Mouse (Mus musculus): ENCODE data around the gene Dnajc5. TPM values are rescaled to one million over a fixed set of nuclear protein-coding genes. Genes with fewer than 3 reads are reported as not detected.
"Not testable (repeated sequence)": the region's sequence is repeated elsewhere in the genome, so short reads cannot be mapped to it uniquely, and the experiment has no call there.

The Dnajc5 gene
- total RNA-seq (2021): 100 to 1,000 TPM; 299 to 304 TPM
- long read RNA-seq, experiment 1, full-length matches to known transcripts: 160 of 268 reads
- long read RNA-seq, experiment 1, partial matches to known transcripts: 10 of 268 reads
- long read RNA-seq, experiment 1, other reads (novel, unspliced or antisense): 98 of 268 reads
- long read RNA-seq, experiment 2, full-length matches to known transcripts: 96 of 175 reads
- long read RNA-seq, experiment 2, partial matches to known transcripts: 6 of 175 reads
- long read RNA-seq, experiment 2, other reads (novel, unspliced or antisense): 73 of 175 reads

GRCm38 (mm10) chr2:181520118-181520935 lies at the start of gene Dnajc5:
Gene Dnajc5, plus strand, starts transcription at chr2:181520485.
- DNase-seq (ENCODE audit: low spot score in 2 of 2): peak; percentile 96 to 99

- no peak for DNase-seq (ENCODE audit: low spot score in 2 of 2)
Observed at GRCm38 (mm10) chr2:181471246-181471645, 49.0 kb upstream of the Dnajc5 start.

GRCm38 (mm10) chr2:181472256-181472827 lies 47.9 kb upstream of the Dnajc5 start:
- DNase-seq (ENCODE audit: low spot score in 2 of 2): peak; percentile 25 to 30

- DNase-seq (ENCODE audit: low spot score in 2 of 2): no peak
Observed at GRCm38 (mm10) chr2:181483120-181483519, 37.2 kb upstream of the Dnajc5 start.

- DNase-seq (ENCODE audit: low spot score in 2 of 2): no peak
Observed at GRCm38 (mm10) chr2:181483562-181484318, 36.5 kb upstream of the Dnajc5 start.

DNA sequence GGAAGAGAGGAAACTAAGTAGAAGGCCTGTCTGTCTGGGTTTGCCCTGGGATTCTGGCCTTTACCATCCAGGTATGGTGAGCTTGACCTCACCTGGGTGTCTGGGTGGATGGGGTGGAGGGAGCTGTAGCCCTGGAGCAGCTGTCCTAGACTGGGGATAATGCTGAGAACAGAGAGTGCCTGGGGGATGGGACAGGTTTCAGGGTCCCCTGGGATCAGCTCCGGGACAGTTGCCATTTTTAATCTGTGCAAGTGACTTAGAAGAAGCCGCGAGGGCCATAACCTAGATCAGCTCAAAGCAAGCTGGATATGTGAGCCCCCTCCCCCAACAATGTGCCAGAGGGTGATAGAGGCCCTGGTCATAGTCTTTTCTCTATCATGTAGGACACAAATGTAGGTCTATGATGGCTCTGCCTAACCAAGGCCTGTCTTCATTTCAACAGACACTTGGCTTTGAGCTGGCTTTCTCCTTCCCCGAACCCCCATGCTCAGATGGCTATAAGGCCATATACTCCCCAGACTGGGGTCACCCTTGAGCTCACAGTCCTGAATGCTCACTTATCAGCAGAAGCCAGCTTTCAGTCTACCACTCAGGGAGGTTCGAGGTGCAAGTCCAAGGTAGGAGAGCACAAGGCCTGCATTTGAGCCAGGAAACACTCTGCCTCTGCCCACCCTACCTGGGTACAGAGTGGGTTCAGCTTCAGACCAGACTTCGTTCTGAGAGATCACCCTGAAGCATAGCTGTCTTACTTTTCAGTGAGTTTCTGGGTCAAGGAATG lies 35.6 kb upstream of the Dnajc5 start:
- no peak for DNase-seq (ENCODE audit: low spot score in 2 of 2)

- no peak for DNase-seq (ENCODE audit: low spot score in 2 of 2)
Observed at GRCm38 (mm10) chr2:181485741-181486140, 34.5 kb upstream of the Dnajc5 start.

- DNase-seq (ENCODE audit: low spot score in 2 of 2): no peak
Observed at GRCm38 (mm10) chr2:181487338-181488277, 32.7 kb upstream of the Dnajc5 start.

GRCm38 (mm10) chr2:181491432-181492205 lies 28.7 kb upstream of the Dnajc5 start:
- DNase-seq (ENCODE audit: low spot score in 2 of 2): no peak

- no peak for DNase-seq (ENCODE audit: low spot score in 2 of 2)
Observed at GRCm38 (mm10) chr2:181492206-181492605, 28.1 kb upstream of the Dnajc5 start.

DNA sequence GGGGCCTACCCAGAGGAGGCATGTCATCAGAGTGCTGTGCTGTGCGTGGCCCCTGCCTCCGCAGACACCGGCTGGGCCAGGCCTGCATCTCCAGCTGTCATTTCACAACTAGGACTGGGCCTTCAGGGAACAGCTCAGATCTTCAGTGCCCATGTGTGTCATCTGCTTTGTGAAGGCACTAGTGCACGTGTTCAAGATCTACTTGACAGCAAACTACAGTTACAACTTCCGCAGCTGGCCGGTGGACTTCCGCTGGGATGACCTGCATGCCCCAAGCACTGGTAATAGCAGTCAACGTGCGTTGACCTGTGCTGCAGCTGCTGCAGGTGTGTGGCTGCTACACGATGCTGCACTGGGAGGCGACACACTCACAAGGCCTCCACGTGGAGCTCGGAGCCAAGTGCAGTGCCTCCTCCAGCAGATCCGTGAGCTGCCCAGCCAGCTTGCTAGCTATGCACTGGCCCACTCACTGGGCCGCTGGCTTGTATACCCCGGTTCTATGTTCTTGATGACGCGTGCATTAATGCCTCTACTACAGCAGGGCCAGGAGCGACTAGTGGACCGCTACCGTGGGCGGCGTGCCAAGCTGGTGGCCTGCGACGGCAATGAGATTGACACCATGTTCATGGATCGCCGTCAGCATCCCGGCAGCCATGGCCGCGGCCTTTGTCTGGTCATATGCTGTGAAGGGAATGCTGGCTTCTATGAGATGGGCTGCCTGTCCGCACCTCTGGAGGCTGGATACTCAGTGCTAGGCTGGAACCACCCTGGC lies 26.9 kb upstream of the Dnajc5 start, which contains the start of gene Abhd16b:
TSS of gene Abhd16b (plus strand) at position 51 of the 772 bp plus-strand sequence.
- no peak for DNase-seq (ENCODE audit: low spot score in 2 of 2)

DNA sequence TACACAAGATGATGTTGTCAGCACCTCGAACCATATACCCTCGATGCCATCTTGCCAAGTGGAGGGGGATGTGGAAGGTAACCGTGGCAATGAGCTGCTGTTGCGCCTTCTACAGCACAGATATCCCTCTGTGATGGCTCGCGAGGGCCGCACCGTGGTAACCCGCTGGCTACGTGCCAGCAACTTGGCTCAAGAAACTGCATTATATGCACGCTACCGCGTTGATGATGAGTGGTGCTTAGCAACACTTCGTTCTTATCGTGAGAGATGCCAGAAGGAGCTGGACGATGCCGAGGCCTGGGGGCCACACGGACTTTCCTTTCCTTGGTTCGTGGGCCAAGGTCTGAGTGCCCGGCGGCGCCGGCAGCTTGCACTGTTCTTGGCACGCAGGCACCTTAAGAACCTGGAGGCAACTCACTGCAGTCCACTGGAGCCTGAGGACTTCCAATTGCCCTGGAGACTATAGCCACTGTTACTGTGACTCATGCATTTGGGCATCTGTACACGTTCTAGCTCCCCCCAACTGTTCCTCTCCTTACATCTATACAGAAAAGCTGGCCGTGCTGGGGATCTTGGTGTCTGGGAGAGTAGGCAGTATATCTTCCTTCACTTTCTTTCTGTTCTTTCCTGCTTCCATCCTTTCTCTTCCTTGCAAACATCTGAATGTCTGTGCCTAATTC lies 25.9 kb upstream of the Dnajc5 start:
- no peak for DNase-seq (ENCODE audit: low spot score in 2 of 2)

GRCm38 (mm10) chr2:181495845-181496244 lies 24.4 kb upstream of the Dnajc5 start:
- not testable (repeated sequence) for DNase-seq (ENCODE audit: low spot score in 2 of 2)

DNA sequence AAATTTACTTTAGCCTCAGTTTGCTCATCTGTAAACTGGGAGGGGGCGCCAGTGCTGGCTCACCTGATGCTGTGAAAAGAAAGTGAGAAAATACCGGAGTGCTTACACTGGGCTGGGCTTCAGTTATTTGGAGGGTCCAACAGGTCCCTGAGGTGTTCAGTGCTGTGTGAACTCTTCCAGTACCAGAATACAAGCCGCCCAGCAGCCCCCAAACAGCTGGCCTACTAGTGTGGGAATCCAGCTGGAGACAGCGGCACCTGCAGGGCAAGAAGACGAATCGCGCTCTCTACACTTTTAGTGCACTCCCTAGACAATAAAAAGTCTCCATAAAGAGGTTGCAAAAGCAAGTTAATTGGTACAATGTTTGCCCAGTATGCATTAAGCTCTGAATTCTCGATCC lies 24.0 kb upstream of the Dnajc5 start:
- peak; percentile 45 to 59 for DNase-seq (ENCODE audit: low spot score in 2 of 2)

DNA sequence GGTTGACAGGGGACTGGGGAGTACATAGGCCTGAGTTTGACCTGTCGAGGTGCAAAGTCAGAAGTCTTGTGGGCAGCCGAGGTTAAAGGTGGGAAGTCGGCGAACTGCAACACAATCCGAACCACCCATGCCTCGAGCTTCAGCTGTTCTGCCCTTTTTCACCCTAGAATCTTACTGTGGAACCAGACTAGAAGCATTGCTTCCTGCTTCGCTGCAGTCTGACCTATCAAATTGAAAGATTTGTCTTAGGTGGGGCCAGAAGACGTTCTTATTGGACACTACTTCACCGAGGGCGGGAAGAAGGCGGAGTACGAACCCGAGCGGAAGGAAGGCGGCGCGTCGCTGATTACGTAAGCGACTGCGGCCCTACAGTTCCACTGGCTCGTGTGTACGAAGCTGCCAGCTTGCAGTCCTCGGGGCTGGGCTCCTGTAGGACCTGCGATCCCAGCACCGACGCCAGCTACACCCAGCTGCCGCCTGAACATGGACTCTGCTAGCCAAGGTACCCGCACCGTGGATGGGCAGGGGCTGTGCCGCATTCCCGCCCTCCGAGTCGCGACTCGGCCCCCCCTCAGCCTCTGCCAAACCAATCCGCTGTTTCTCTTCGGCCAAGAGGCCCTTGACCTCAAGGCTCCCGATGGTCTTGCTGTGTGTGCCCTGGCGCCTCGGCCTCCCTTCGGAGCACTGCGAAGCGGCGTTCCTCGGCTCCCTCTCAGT lies 23.3 kb upstream of the Dnajc5 start, which contains the start of gene Tpd52l2:
TSS of gene Tpd52l2 (plus strand) at position 312 of the 717 bp plus-strand sequence.
- DNase-seq (ENCODE audit: low spot score in 2 of 2): peak; percentile 89 to 94

DNA sequence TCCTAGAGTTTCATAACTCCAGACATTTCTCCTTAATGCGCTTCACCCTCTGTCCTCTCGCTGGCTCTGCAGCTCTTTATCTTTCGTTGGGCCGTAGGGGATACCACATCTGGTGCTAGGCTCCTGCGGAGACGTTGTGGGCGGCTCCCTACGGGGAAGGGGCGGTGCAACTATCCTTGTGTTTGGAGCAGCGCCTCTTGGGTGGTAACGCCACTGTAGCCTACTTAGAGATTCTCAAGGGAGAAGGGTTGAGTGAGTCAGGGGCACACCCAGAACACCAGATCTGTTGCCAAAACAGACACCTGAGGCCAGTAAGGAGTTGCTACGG lies 22.8 kb upstream of the Dnajc5 start:
- DNase-seq (ENCODE audit: low spot score in 2 of 2): peak; percentile 20 to 39

DNA sequence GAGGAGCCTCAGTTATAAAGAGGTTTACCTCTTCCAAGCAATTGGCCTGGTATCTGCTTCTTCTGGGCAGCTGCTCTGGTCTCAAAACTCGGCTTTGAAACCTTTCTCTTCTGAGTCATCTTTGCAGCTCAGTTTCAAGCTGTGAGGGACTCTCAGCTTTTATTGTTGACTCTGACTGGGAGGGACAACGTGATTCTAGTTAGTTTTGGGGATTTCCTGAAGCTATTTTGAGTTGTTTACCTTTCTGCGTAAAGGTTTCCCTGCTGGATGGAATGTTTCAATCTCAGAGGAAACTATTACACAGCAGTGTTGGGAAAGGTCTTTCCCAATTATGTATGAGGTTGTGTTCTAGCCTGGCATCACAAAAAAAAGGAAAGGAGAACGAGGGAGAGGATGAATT lies 21.6 kb upstream of the Dnajc5 start:
- DNase-seq (ENCODE audit: low spot score in 2 of 2): no peak
